Mouse (Mus musculus): Measurements from ENCODE around the gene Mdga1.

DNA sequence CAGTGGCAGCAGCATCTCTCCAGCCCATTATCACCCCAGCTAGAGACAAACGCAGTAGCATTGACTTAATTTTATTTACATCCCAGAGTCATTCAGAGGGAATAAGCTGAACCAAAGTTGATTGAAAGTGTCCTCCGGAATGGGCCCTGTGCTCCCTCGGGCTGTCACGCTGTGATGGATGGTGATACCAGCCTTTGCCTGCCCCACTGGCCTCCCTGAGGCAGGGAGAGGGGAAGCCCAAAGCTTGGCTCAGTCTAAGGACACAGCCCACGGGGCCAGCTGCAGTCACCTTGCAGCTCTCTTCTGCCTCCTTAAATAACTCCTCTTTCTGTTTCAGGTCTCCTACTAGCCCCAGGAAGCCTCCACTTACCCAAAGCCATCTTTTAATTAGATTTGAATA lies 18.3 kb upstream of the Mdga1 start:
- TF ChIP-seq CTCF (IDR thresholded peaks at IDR 0.05; ENCODE audit: low read depth, low read length) (no peak), GATA1 (IDR thresholded peaks at IDR 0.05; ENCODE audit: borderline replicate concordance, low read length) (no peak), TAL1 (conservative IDR thresholded peaks at IDR 0.05; ENCODE audit: low read depth, low read length) (no peak), POLR2AphosphoS5 (IDR thresholded peaks at IDR 0.05; ENCODE audit: insufficient replicate concordance, low read depth, low read length) (no peak), GATA2 (IDR thresholded peaks at IDR 0.05; ENCODE audit: borderline replicate concordance, low read depth, low read length) (no peak)
